Mouse (Mus musculus) heart, embryonic 11.5 days (tissue): ENCODE data around the gene Kcnk6. TPM values are rescaled to one million over a fixed set of nuclear protein-coding genes. Genes with fewer than 3 reads are reported as not detected.
"Not testable (repeated sequence)": the region's sequence is repeated elsewhere in the genome, so short reads cannot be mapped to it uniquely, and the experiment has no call there.

Experiments used
- ATAC-seq: fragments of 200-750 bp; cut with Nextera tagmentation; replicated peaks from 2 replicates; pipeline ENCODE4 v1.8.0; 2017; ENCODE audit warnings: moderate library complexity; ENCODE audit not compliant: insufficient number of reproducible peaks, low FRiP score, low TSS enrichment
- H3K27ac ChIP-seq: fragments of 300-500 bp; sonication (generic); 2 replicates; pipeline ENCODE4 v1.5.1; 2014; ENCODE audit warnings: mild to moderate bottlenecking, low read depth, low read length
- H3K27me3 ChIP-seq: fragments of 300-500 bp; sonication (generic); 2 replicates; pipeline ENCODE4 v1.6.1; 2014; ENCODE audit warnings: mild to moderate bottlenecking, low read length, mixed read lengths; ENCODE audit not compliant: control insufficient read depth, insufficient read depth
- H3K36me3 ChIP-seq: fragments of 300-500 bp; sonication (generic); 2 replicates; pipeline ENCODE4 v1.6.1; 2014; ENCODE audit warnings: mild to moderate bottlenecking, low read length, moderate library complexity, mixed read lengths; ENCODE audit not compliant: control insufficient read depth, insufficient read depth
- H3K4me1 ChIP-seq: fragments of 300-500 bp; sonication (generic); 2 replicates; pipeline ENCODE4 v1.6.1; 2014; ENCODE audit warnings: low read length; ENCODE audit not compliant: control insufficient read depth, insufficient read depth
- H3K4me2 ChIP-seq: fragments of 300-500 bp; sonication (generic); 2 replicates; pipeline ENCODE4 v1.6.1; 2014; ENCODE audit warnings: mild to moderate bottlenecking, moderate library complexity
- H3K4me3 ChIP-seq: fragments of 300-500 bp; sonication (generic); 2 replicates; pipeline ENCODE4 v1.5.1; 2014; ENCODE audit warnings: low read depth, low read length
- H3K9ac ChIP-seq: fragments of 300-500 bp; sonication (generic); 2 replicates; pipeline ENCODE4 v1.6.1; 2014; ENCODE audit warnings: mild to moderate bottlenecking, low read depth, low read length, moderate library complexity
- H3K9me3 ChIP-seq: fragments of 300-500 bp; sonication (generic); replicated peaks from 2 replicates; pipeline ENCODE4 v1.6.1; 2016; ENCODE audit warnings: low read length; ENCODE audit not compliant: control insufficient read depth
- WGBS: fragments of 180-500 bp; shearing (Covaris S2); extraction: QIAGEN DNeasy Blood & Tissue Kit; methylation state at CpG from one replicate; pipeline ENCODE4 v1.1.7; 2014; ENCODE audit not compliant: insufficient replicate concordance; 5-methylcytosine and 5-hydroxymethylcytosine counted together
- polyA plus RNA-seq: library from polyadenylated mRNA; unstranded; fragments of >200 nt; fragmentation: Nextera tagmentation; extraction: Ambion mirVana; gene quantifications from 2 replicates; pipeline ENCODE4 v1.2.1, GENCODE M21; 2014

Gene Kcnk6
- polyA plus RNA-seq, 1 experiment from 2014 or later, result 0.89 TPM

DNA sequence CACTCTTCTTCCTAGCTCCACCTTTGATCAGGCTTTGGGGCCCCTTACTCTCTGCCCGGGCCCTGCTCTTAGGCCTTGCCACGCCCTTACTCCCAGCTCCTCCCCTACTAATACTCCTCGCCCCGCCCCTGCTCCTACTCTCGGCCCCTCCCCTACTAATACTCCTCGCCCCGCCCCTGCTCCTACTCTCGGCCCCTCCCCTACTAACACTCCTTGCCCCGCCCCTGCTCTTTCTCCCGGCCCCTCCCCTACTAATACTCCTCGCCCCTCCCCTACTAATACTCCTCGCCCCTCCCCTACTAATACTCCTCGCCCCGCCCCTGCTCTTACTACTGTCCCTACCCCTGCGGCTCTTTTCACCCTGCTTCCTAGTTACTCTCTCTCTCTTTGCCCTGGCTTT, 21.3 kb downstream of the Kcnk6 start:
- H3K4me1 ChIP-seq, H3K36me3 ChIP-seq, H3K9me3 ChIP-seq, H3K27me3 ChIP-seq, H3K9ac ChIP-seq: not testable (repeated sequence)
- 14% methylated on average over 15 of the region's 15 CpGs for WGBS
- Histone ChIP-seq H3K4me3 (peak overlapping the region; percentile 44), H3K4me2 (peak overlapping the region; percentile 65), H3K27ac (peak overlapping the region; percentile 32)
- ATAC-seq, result peak; percentile 33; the same call in 1 of the 2 replicates

DNA sequence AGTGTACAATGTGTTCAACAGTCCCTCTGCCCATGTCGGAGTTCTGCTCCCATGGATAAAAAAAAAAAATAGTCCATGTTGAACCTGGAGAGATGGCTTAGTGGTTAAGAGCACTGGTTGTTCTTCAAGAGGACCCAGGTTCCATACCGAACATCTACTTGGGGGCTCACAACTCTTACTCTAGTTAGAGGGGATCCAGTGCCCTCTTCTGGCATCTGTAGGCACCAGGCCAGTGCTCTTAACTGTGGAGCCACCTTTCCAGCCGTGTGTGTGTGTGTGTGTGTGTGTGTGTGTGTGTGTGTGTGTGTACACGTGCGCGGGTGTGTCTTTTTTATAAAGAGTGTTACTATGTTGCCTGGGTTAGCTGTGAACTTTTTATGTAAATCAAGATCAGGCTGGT, 29.7 kb downstream of the Kcnk6 start:
- no peak for ATAC-seq
- no peaks in the 10 kb centered on the region for H3K4me1 ChIP-seq
- no peak overlapping the region for H3K27ac ChIP-seq
- no peak overlapping the region for H3K9ac ChIP-seq
- no peak overlapping the region for H3K4me2 ChIP-seq
- H3K4me3 ChIP-seq, result no peak overlapping the region
- no peaks in the 10 kb centered on the region for H3K27me3 ChIP-seq
- 76% methylated on average over 6 of the region's 6 CpGs for WGBS
- no peaks in the 10 kb centered on the region for H3K9me3 ChIP-seq
- H3K36me3 ChIP-seq, result no peaks in the 10 kb centered on the region

DNA sequence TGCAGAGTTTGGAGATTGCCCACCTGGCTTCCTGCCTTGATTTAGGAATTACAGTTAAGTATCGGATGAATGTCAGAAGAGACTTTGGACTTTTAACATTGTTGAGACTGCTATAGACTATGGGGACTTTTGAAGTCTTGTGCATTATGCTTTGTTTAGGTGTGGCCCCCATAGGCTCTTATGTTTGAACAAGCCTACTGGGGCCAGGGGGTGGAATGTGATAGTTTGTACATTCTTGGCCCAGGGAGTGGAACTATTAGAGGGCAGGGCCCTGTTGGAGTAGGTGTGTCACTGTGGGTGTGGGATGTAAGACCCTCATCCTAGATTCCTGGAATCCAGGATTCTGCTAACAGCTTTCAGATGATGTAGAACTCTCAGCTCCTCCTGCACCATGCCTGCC, 38.1 kb downstream of the Kcnk6 start:
- not testable (repeated sequence) for H3K36me3 ChIP-seq, H3K9ac ChIP-seq, H3K27ac ChIP-seq, ATAC-seq, H3K27me3 ChIP-seq, H3K4me1 ChIP-seq, H3K9me3 ChIP-seq, H3K4me2 ChIP-seq, H3K4me3 ChIP-seq
- 100% methylated on average over 1 of the region's 1 CpGs for WGBS

DNA sequence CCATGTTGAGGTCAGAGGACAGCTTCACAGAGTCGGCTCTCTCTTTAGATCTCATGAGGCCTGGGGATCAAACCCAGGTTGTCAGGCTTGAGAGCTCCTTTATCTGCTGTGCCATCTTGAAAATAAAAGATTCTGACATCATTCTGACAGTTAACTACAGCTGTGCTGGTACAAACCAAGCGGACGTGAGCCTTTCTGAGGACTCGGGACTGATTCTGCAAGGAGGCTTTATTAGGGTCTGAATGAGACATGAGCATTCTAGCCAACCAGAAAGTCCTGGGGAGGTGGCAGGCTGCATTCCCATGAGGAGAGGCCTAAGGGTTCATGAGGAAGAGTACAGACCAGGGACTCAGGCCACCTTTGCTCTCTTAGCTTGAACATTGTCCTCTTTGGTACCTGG, 51.0 kb downstream of the Kcnk6 start:
- H3K27ac ChIP-seq, H3K27me3 ChIP-seq, H3K4me2 ChIP-seq, ATAC-seq, H3K9me3 ChIP-seq, H3K36me3 ChIP-seq, H3K9ac ChIP-seq, H3K4me3 ChIP-seq: not testable (repeated sequence)
- H3K4me1 ChIP-seq, result peaks cover 12% of the 10 kb centered on the region
- 90% methylated on average over 4 of the region's 4 CpGs for WGBS

DNA sequence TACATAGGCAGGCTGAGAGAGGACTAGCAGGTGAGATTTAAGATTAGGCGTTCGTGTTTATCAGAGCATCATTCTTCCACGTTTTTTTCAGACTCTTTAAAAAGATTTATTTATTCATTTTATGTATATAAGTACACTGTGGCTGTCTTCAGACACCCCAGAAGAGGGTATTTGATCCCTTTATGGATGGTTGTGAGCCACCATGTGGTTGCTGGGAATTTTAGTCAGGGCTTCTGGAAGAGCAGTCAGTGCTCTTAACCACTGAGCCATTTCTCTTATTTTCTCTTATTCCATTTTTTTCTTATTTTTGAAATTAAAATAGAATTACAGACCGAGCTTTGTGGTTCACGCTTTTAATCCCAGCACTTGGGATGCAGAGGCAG, 51.5 kb downstream of the Kcnk6 start:
- Histone ChIP-seq H3K36me3 (peaks cover 7% of the 10 kb centered on the region), H3K9ac (no peak overlapping the region), H3K9me3 (no peaks in the 10 kb centered on the region), H3K27me3 (no peaks in the 10 kb centered on the region), H3K4me3 (peak overlapping the region; percentile 91; the same call in 1 of the 2 replicates), H3K4me1 (peaks cover 12% of the 10 kb centered on the region), H3K27ac (no peak overlapping the region), H3K4me2 (peak overlapping the region; percentile 90)
- 39% methylated on average over 5 of the region's 5 CpGs for WGBS
- no peak for ATAC-seq

DNA sequence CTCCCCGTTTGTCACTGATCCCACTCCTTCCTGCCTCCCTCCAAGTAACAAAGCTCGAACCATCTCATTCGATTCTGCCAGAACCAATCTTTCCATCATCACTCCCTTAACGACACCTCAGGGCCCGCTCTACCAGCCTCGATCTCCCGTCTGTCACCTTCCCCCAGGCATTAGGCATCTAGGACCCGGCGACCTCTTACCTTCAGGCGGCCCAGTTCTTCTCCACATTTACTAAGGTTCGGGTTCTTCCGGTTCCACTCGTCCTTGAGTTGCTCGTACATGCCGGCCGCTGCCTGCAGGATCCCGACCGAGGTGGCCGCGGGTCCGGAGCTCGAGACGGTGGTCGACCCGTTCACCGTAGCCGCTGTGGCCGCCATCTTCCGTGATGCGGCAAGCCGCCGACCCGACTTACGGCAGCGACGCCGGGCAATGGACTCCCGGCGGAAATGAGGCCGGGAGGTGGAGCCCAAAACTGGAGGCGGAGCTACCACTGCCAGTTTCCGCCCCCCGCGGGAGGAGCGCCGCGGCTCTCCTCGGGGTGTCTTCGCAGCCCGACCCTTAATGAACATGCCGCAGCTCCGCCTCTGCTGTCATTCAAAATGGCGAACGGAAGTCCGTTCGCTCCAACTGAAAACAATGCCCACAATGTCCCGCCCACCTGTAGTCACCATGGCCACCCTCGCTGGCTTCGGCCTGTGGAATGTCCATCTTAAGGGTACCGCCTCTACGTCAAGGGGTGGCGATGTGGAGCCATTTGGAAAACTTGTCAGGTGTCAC, 52.0 kb downstream of the Kcnk6 start, which contains the start of gene Psmd8:
Gene Psmd8, minus strand, starts transcription at position 625 of the 777 bp plus-strand sequence.
- Histone ChIP-seq H3K36me3 (peaks cover 12% of the 10 kb centered on the region), H3K27me3 (no peaks in the 10 kb centered on the region), H3K4me2 (peak within 1 kb of the TSS; percentile 90), H3K4me3 (peak within 1 kb of the TSS; percentile 91), H3K4me1 (peaks cover 12% of the 10 kb centered on the region), H3K9ac (peak within 1 kb of the TSS; percentile 92), H3K9me3 (no peaks in the 10 kb centered on the region), H3K27ac (peak within 1 kb of the TSS; percentile 59; the same call in 1 of the 2 replicates)
- WGBS, result under 1% methylated on average over 62 of the region's 62 CpGs
- ATAC-seq, result peak; percentile 93

DNA sequence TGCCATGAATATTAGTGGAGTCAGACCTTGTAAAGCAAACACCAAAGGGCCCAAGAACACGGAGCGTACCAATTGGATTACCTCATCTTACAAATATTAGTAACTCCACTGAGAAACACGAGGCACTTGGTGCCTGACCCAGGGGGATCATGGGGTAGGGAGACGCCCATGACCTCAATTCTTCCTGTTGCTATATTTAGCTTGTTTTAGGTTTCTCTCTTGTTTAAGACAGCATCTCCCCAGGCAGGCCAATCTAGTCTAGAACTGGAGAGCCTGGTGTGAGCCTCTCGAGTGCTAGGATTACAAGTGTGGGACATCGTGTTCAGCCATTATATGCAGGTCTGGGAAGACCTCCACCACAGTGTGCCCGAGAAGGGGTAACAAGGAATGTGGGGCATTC, 53.0 kb downstream of the Kcnk6 start:
- 34% methylated on average over 7 of the region's 7 CpGs for WGBS
- ATAC-seq, result no peak
- Histone ChIP-seq H3K4me1 (peaks cover 12% of the 10 kb centered on the region), H3K27ac (no peak overlapping the region), H3K9ac (peak overlapping the region; percentile 92; the same call in 1 of the 2 replicates), H3K4me3 (peak overlapping the region; percentile 91), H3K27me3 (no peaks in the 10 kb centered on the region), H3K9me3 (no peaks in the 10 kb centered on the region), H3K4me2 (peak overlapping the region; percentile 90), H3K36me3 (peaks cover 20% of the 10 kb centered on the region)

DNA sequence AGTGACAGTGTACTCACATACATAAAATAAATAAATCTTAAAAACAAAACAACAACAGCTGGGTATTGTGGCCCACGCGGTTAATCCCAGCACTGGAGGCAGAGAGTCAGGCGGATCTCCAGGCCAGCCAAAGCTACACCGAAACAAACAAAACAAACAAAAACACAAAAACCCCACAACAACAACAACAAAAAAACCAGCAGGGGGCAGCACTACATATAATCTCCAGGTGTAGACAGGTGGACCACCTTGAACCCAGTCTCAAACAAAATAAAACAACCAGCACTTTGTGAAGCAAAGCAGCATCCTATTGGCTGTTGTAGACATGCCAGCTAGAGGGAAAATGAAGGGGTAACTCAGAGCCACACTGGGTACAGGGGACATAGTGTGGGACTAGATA, 54.2 kb downstream of the Kcnk6 start:
- no peak for ATAC-seq
- 84% methylated on average over 4 of the region's 4 CpGs for WGBS

More for the DNA sequence above, 54.2 kb downstream of the Kcnk6 start:
- H3K9ac ChIP-seq, result no peak overlapping the region
- no peak overlapping the region for H3K4me2 ChIP-seq
- no peak overlapping the region for H3K27ac ChIP-seq
- H3K27me3 ChIP-seq, result peaks cover 9% of the 10 kb centered on the region
- H3K9me3 ChIP-seq, result no peaks in the 10 kb centered on the region
- H3K4me3 ChIP-seq, result no peak overlapping the region
- peaks cover 12% of the 10 kb centered on the region for H3K4me1 ChIP-seq
- H3K36me3 ChIP-seq, result peaks cover 23% of the 10 kb centered on the region
